Mouse (Mus musculus) MEL (cell line): ENCODE results near the gene Qsox2. TPM values are rescaled to one million over a fixed set of nuclear protein-coding genes. Genes with fewer than 3 reads are reported as not detected.

Source experiments
- DNase-seq: peaks from one replicate; pipeline ENCODE4 v3.0.0; 2011; ENCODE audit warnings: low read depth, low spot score
- H3K27ac ChIP-seq: 2 replicates; pipeline ENCODE4 v1.5.1; 2012; ENCODE audit warnings: low read depth, mild to moderate bottlenecking, control low read depth, low read length, moderate library complexity; ENCODE audit not compliant: control insufficient read depth
- H3K27me3 ChIP-seq, 2 experiments: fragments of 150-350 bp in 1 of 2; sonication (generic) in 1 of 2; 2 replicates each; pipeline ENCODE4 v1.6.1; 2012; ENCODE audit warnings: low read length in 2 of 2, mild to moderate bottlenecking in 2 of 2, improper control_type of control experiment in 1 of 2, moderate library complexity in 1 of 2; ENCODE audit not compliant: insufficient read depth in 2 of 2, control insufficient read depth in 1 of 2
- H3K36me3 ChIP-seq, 2 experiments: 2 replicates each; pipeline ENCODE4 v1.6.1; 2012 to 2014; ENCODE audit warnings: low read length in 2 of 2, improper control_type of control experiment in 1 of 2, inconsistent platforms in 1 of 2, mild to moderate bottlenecking in 1 of 2; ENCODE audit not compliant: insufficient read depth in 2 of 2, control insufficient read depth in 1 of 2
- H3K4me1 ChIP-seq, 2 experiments: fragments of 150-350 bp in 1 of 2; sonication (generic) in 1 of 2; 2 replicates each; pipeline ENCODE4 v1.6.1; 2012; ENCODE audit warnings: low read length in 2 of 2, improper control_type of control experiment in 1 of 2, mild to moderate bottlenecking in 1 of 2; ENCODE audit not compliant: insufficient read depth in 2 of 2, control insufficient read depth in 1 of 2
- H3K4me3 ChIP-seq, 2 experiments: fragments of 150-350 bp in 1 of 2; sonication (generic) in 1 of 2; 2 replicates each; pipeline ENCODE4 v1.5.1; 2012; ENCODE audit warnings: low read depth in 2 of 2, low read length in 2 of 2, mild to moderate bottlenecking in 2 of 2, moderate library complexity in 2 of 2, control low read depth in 1 of 2, improper control_type of control experiment in 1 of 2; ENCODE audit not compliant: control insufficient read depth in 1 of 2, insufficient read depth in 1 of 2
- H3K79me2 ChIP-seq: 2 replicates; pipeline ENCODE4 v1.6.1; 2012; ENCODE audit warnings: mild to moderate bottlenecking, low read length, moderate library complexity; ENCODE audit not compliant: control insufficient read depth, poor library complexity, insufficient read depth
- H3K9ac ChIP-seq: 2 replicates; pipeline ENCODE4 v1.6.1; 2012; ENCODE audit warnings: low read depth, mild to moderate bottlenecking, control low read depth, low read length, moderate library complexity; ENCODE audit not compliant: control insufficient read depth, poor library complexity, severe bottlenecking
- H3K9me3 ChIP-seq: fragments of 150-350 bp; sonication (generic); replicated peaks from 2 replicates; pipeline ENCODE4 v1.6.1; 2012; ENCODE audit warnings: mild to moderate bottlenecking, low read length, improper control_type of control experiment, moderate library complexity; ENCODE audit not compliant: insufficient read depth
- BHLHE40 ChIP-seq: IDR thresholded peaks from 2 replicates; pipeline ENCODE4 v1.6.1; 2012; ENCODE audit warnings: low read depth, mild to moderate bottlenecking, inconsistent platforms, low read length, improper control_type of control experiment, borderline replicate concordance
- CTCF ChIP-seq, 3 experiments: IDR thresholded peaks in 2 of 3; conservative IDR thresholded peaks in 1 of 3; 2 replicates each; pipeline ENCODE4 v1.5.1; 2011 to 2012; ENCODE audit warnings: low read length in 3 of 3, low read depth in 2 of 3, mild to moderate bottlenecking in 2 of 3, improper control_type of control experiment in 1 of 3, inconsistent platforms in 1 of 3, mixed read lengths in 1 of 3, moderate library complexity in 1 of 3; ENCODE audit not compliant: control insufficient read depth in 1 of 3, insufficient read depth in 1 of 3, poor library complexity in 1 of 3, severe bottlenecking in 1 of 3
- E2F4 ChIP-seq: IDR thresholded peaks from 2 replicates; pipeline ENCODE4 v1.6.1; 2011; ENCODE audit warnings: low read depth, low read length, improper control_type of control experiment, borderline replicate concordance
- GABPA ChIP-seq: IDR thresholded peaks from 2 replicates; pipeline ENCODE4 v1.6.1; 2012; ENCODE audit warnings: low read depth, mild to moderate bottlenecking, inconsistent platforms, low read length, improper control_type of control experiment, moderate library complexity
- HCFC1 ChIP-seq: IDR thresholded peaks from 2 replicates; pipeline ENCODE4 v1.6.1; 2012; ENCODE audit warnings: low read depth, mild to moderate bottlenecking, inconsistent platforms, low read length, improper control_type of control experiment, moderate library complexity
- JUND ChIP-seq: IDR thresholded peaks from 2 replicates; pipeline ENCODE4 v1.6.1; 2011; ENCODE audit warnings: low read depth, mild to moderate bottlenecking, improper control_type of control experiment, low read length
- MAFK ChIP-seq: IDR thresholded peaks from 2 replicates; pipeline ENCODE4 v1.6.1; 2011; ENCODE audit warnings: low read depth, mild to moderate bottlenecking, low read length, improper control_type of control experiment, borderline replicate concordance
- MAX ChIP-seq: IDR thresholded peaks from 2 replicates; pipeline ENCODE4 v1.6.1; 2011; ENCODE audit warnings: low read length, improper control_type of control experiment
- MAZ ChIP-seq: IDR thresholded peaks from 2 replicates; pipeline ENCODE4 v1.6.1; 2012; ENCODE audit warnings: low read depth, mild to moderate bottlenecking, inconsistent platforms, low read length, improper control_type of control experiment
- MYC ChIP-seq: IDR thresholded peaks from 2 replicates; pipeline ENCODE4 v1.6.1; 2011; ENCODE audit warnings: low read depth, mild to moderate bottlenecking, low read length, improper control_type of control experiment, moderate library complexity
- POLR2A ChIP-seq, 2 experiments: IDR thresholded peaks; 2 replicates each; pipeline ENCODE4 v1.6.1; 2011 to 2012; ENCODE audit warnings: low read length in 2 of 2, mild to moderate bottlenecking in 2 of 2, control low read depth in 1 of 2, improper control_type of control experiment in 1 of 2, low read depth in 1 of 2, moderate library complexity in 1 of 2; ENCODE audit not compliant: control insufficient read depth in 1 of 2, insufficient read depth in 1 of 2, poor library complexity in 1 of 2
- RCOR1 ChIP-seq: IDR thresholded peaks from 2 replicates; pipeline ENCODE4 v1.6.1; 2012; ENCODE audit warnings: low read depth, mild to moderate bottlenecking, inconsistent platforms, low read length, improper control_type of control experiment
- TAL1 ChIP-seq: IDR thresholded peaks from 2 replicates; pipeline ENCODE4 v1.6.1; 2012; ENCODE audit warnings: mild to moderate bottlenecking, inconsistent platforms, low read length, moderate library complexity, mixed read lengths
- TBP ChIP-seq: IDR thresholded peaks from 2 replicates; pipeline ENCODE4 v1.8.0; 2011; ENCODE audit warnings: low read depth, low read length, improper control_type of control experiment
- USF1 ChIP-seq: IDR thresholded peaks from 2 replicates; pipeline ENCODE4 v1.6.1; 2014; ENCODE audit warnings: low read depth, mild to moderate bottlenecking, inconsistent platforms, low read length, improper control_type of control experiment, moderate library complexity
- ZMIZ1 ChIP-seq: IDR thresholded peaks from 2 replicates; pipeline ENCODE4 v1.6.1; 2012; ENCODE audit warnings: low read depth, mild to moderate bottlenecking, inconsistent platforms, low read length, improper control_type of control experiment, moderate library complexity
- ZNF384 ChIP-seq: IDR thresholded peaks from 2 replicates; pipeline ENCODE4 v1.6.1; 2012; ENCODE audit warnings: low read depth, mild to moderate bottlenecking, inconsistent platforms, low read length, improper control_type of control experiment
- polyA plus RNA-seq, 2 experiments: library from polyadenylated mRNA; stranded (reverse) in 1 of 2; unstranded in 1 of 2; fragments of >175 nt in 1 of 2; fragments of >200 nt in 1 of 2; gene quantifications; 2 replicates each; pipeline versions ENCODE4 v1.2.1 to v1.2.4; 2012; ENCODE audit warnings: low replicate concordance in 2 of 2, low read depth in 1 of 2; ENCODE audit not compliant: insufficient read length in 2 of 2, insufficient read depth in 1 of 2, missing spikeins in 1 of 2
- total RNA-seq: library from RNA; depleted of rRNA; stranded (reverse); fragments of 300-350 nt; gene quantifications from 2 replicates; pipeline ENCODE4 v1.2.3, GENCODE M21; 2012; rRNA removed

Qsox2 gene
- total and polyA plus RNA-seq, 3 experiments, result 12.1 to 17.0 TPM; not detected in 1

- TF ChIP-seq USF1 (no peak), POLR2A (IDR thresholded peaks at IDR 0.05; ENCODE audit: control insufficient read depth in 1 of 2, insufficient read depth in 1 of 2, low read depth in 1 of 2, low read length in 2 of 2, poor library complexity in 1 of 2) (no peak), JUND (no peak), ZNF384 (no peak), CTCF (IDR thresholded peaks at IDR 0.05 in 2 of 3, conservative IDR thresholded peaks at IDR 0.05 in 1 of 3; ENCODE audit: control insufficient read depth in 1 of 3, insufficient read depth in 1 of 3, low read depth in 2 of 3, low read length in 3 of 3, poor library complexity in 1 of 3, severe bottlenecking in 1 of 3) (no peak), BHLHE40 (no peak), GABPA (no peak), MAX (no peak), TBP (no peak), ZMIZ1 (no peak), MYC (no peak), TAL1 (no peak), MAFK (no peak), E2F4 (no peak), HCFC1 (no peak), MAZ (no peak), RCOR1 (no peak)
- H3K79me2 ChIP-seq, result no peaks in the 10 kb centered on the region
- no peak overlapping the region for H3K4me3 ChIP-seq
- no peak overlapping the region for H3K27ac ChIP-seq
- DNase-seq, result no peak
- no peaks in the 10 kb centered on the region; a peak in 1 of 4 replicates for H3K27me3 ChIP-seq
- H3K9me3 ChIP-seq, result no peaks in the 10 kb centered on the region
- H3K36me3 ChIP-seq, result no peaks in the 10 kb centered on the region
- H3K9ac ChIP-seq, result no peak overlapping the region
- H3K4me1 ChIP-seq, result no peaks in the 10 kb centered on the region
These were observed 70.4 kb downstream of the Qsox2 start for GRCm38 (mm10) chr2:26166890-26167289.

Other genes starting within 250 kb of the Qsox2 start
- gene Ubac1, start 215.8 kb downstream of the Qsox2 start, total RNA-seq, result 74.2 and 79.1 TPM in 2 replicates
- 10 to 100 TPM in 1 of 2 experiments, not detected in 1; 88.5 TPM for gene Ubac1, start 215.8 kb downstream of the Qsox2 start, polyA plus RNA-seq
- gene Nacc2, start 114.3 kb downstream of the Qsox2 start, total RNA-seq, result 0.03 and 0.19 TPM in 2 replicates
- 1 to 10 TPM in 1 of 2 experiments, not detected in 1; 1.7 TPM for gene Nacc2, start 114.3 kb downstream of the Qsox2 start, polyA plus RNA-seq
- gene Lhx3, start 29.2 kb downstream of the Qsox2 start, total RNA-seq, result not detected in 2 replicates
- not detected for gene Lhx3, start 29.2 kb downstream of the Qsox2 start, polyA plus RNA-seq
- not detected in 2 replicates for gene Ccdc187, start 57.0 kb upstream of the Qsox2 start, total RNA-seq
- not detected for gene Ccdc187, start 57.0 kb upstream of the Qsox2 start, polyA plus RNA-seq
- gene Gpsm1, start 78.0 kb upstream of the Qsox2 start, total RNA-seq, result 1.4 and 1.7 TPM in 2 replicates
- gene Gpsm1, start 78.0 kb upstream of the Qsox2 start, polyA plus RNA-seq, result 1 to 10 TPM in 1 of 2 experiments, not detected in 1; 6.9 TPM
- 17.4 and 21.8 TPM in 2 replicates for gene Dnlz, start 114.6 kb upstream of the Qsox2 start, total RNA-seq
- 10 to 100 TPM in 1 of 2 experiments, not detected in 1; 27.7 TPM for gene Dnlz, start 114.6 kb upstream of the Qsox2 start, polyA plus RNA-seq
- 0.16 and 0.35 TPM in 2 replicates for gene Card9, start 123.4 kb upstream of the Qsox2 start, total RNA-seq
- under 1 TPM in 1 of 2 experiments, not detected in 1; 0.72 TPM for gene Card9, start 123.4 kb upstream of the Qsox2 start, polyA plus RNA-seq
- gene Snapc4, start 143.1 kb upstream of the Qsox2 start, total RNA-seq, result 40.3 and 49.3 TPM in 2 replicates
- gene Snapc4, start 143.1 kb upstream of the Qsox2 start, polyA plus RNA-seq, result 10 to 100 TPM in 1 of 2 experiments, not detected in 1; 57.6 TPM
- 51.7 and 63.6 TPM in 2 replicates for gene Entr1, start 151.8 kb upstream of the Qsox2 start, total RNA-seq
- gene Entr1, start 151.8 kb upstream of the Qsox2 start, polyA plus RNA-seq, result 10 to 100 TPM in 1 of 2 experiments, not detected in 1; 71.1 TPM
- gene Pmpca, start 151.8 kb upstream of the Qsox2 start, total RNA-seq, result 87.6 and 96.5 TPM in 2 replicates
- 100 to 1,000 TPM in 1 of 2 experiments, 10 to 100 TPM in 1; 46.4 to 166 TPM for gene Pmpca, start 151.8 kb upstream of the Qsox2 start, polyA plus RNA-seq
- 9.6 and 11.2 TPM in 2 replicates for gene Inpp5e, start 171.7 kb upstream of the Qsox2 start, total RNA-seq
- gene Inpp5e, start 171.7 kb upstream of the Qsox2 start, polyA plus RNA-seq, result 10 to 100 TPM in 1 of 2 experiments, not detected in 1; 17.5 TPM
- gene Sec16a, start 207.7 kb upstream of the Qsox2 start, total RNA-seq, result 20.3 and 21.4 TPM in 2 replicates
- gene Sec16a, start 207.7 kb upstream of the Qsox2 start, polyA plus RNA-seq, result 10 to 100 TPM in 1 of 2 experiments, not detected in 1; 38.0 TPM